Comparison of ENCODE assay signal across 17 mouse cellular contexts in the genomic region with DNA sequence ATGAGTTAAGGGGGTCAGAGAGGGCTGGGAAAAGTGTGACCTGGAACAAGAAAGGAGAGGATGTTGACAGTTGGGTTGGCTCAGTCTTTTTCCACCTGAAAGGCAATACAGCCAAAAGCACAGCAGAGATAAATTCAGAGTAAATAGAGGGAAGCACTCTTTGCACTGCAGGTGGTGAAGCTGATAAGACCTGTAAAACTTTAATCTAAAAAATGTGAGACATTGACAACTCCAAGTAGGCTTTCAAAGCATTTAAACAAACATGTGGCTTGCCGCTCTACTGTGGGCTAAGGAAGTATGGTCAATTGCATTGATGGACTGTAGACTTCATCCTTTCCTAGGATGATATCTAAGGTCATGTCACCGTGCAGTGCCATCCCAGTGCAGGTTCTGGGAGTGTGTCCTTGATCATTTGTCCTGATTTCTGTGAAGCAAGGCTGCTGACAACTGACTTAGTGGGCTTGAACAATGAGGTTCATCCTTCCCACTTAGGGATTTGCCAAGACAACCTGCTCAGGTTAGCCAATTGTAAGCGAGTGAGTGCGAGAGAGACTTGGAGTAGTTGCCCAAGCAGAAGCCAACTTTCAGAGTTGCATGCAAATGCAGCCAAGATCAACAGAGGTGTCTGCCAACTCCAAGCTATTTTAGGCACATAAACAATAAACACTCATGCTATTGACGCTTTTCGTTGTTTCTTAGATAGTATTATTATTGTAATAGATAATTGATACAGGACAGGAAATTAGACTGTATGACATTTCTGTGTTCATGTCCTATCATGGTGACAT. TPM values are rescaled to one million over a fixed set of nuclear protein-coding genes. Genes with fewer than 3 reads are reported as not detected.
DNase-seq lines count a peak whose midpoint lies in the region; ATAC-seq and TF ChIP-seq lines count a peak whose summit lies in the region.
"Had no signal": no experiment of that assay in that cellular context is flagged by ENCODE, and none has a peak within 500 bp of the region (broad histone marks: within the 10 kb centered on the region; RNA-seq: fewer than 3 reads in every experiment).

No protein-coding gene starts in this region.

- no peak overlapping the region for H3K9ac ChIP-seq in liver, embryonic 11.5 days (ENCODE audit: low read depth, low read length)
- H3K9ac ChIP-seq: heart, embryonic 15.5 days; limb, embryonic 13.5 days had no signal

- no peaks in the 10 kb centered on the region; the same call in 1 of the 2 replicates for H3K4me1 ChIP-seq in liver, embryonic 11.5 days (replicated peaks; ENCODE audit: control insufficient read depth, insufficient read depth, low read length)
- H3K4me1 ChIP-seq in small intestine, adult 2 months (ENCODE audit: control insufficient read depth, insufficient read depth, insufficient read length, low read length): peaks cover 4% of the 10 kb centered on the region; the same call in 1 of the 2 replicates
- H3K4me1 ChIP-seq: heart, embryonic 15.5 days; limb, embryonic 13.5 days; midbrain, embryonic 10.5 days had no signal

- no peak for TF ChIP-seq CTCF in small intestine, adult 2 months (IDR thresholded peaks at IDR 0.05; ENCODE audit: extremely low read depth, insufficient read length, insufficient replicate concordance, low read depth, low read length)

- ATAC-seq in liver, embryonic 11.5 days (replicated peaks; ENCODE audit: low FRiP score): peak; percentile 79
- ATAC-seq: hindbrain, postnatal 0 days had no signal

- no peak overlapping the region for H3K4me2 ChIP-seq in liver, embryonic 11.5 days
- H3K4me2 ChIP-seq: heart, embryonic 15.5 days; limb, embryonic 13.5 days had no signal

- no peaks in the 10 kb centered on the region for H3K36me3 ChIP-seq in liver, embryonic 11.5 days (ENCODE audit: control insufficient read depth, insufficient read depth, low read length)
- H3K36me3 ChIP-seq in small intestine, adult 2 months (ENCODE audit: control insufficient read depth, insufficient read depth, low read length): peaks cover 18% of the 10 kb centered on the region
- H3K36me3 ChIP-seq: forebrain, embryonic 10.5 days; heart, embryonic 15.5 days; limb, embryonic 13.5 days; midbrain, embryonic 10.5 days had no signal

- H3K27me3 ChIP-seq in liver, embryonic 11.5 days (replicated peaks; ENCODE audit: control insufficient read depth, insufficient read depth, low read length): peaks cover 2% of the 10 kb centered on the region
- H3K27me3 ChIP-seq in small intestine, adult 2 months (ENCODE audit: control insufficient read depth, insufficient read depth, low read length): no peaks in the 10 kb centered on the region
- H3K27me3 ChIP-seq: heart, embryonic 15.5 days had no signal

- H3K9me3 ChIP-seq in liver, embryonic 11.5 days (ENCODE audit: control insufficient read depth, low read length): no peaks in the 10 kb centered on the region
- H3K9me3 ChIP-seq: forebrain, embryonic 10.5 days; heart, embryonic 15.5 days; limb, embryonic 13.5 days; midbrain, embryonic 10.5 days had no signal

- 69% methylated on average over 6 of the region's 6 CpGs for WGBS in liver, embryonic 11.5 days
- WGBS in small intestine, adult 2 months: 33% methylated on average over 6 of the region's 6 CpGs

- DNase-seq in adrenal gland, postnatal 10 days: peak; percentile 16
- DNase-seq in adrenal gland, adult 8-10 months: no peak
- peak; percentile 8 to 13 for DNase-seq in spleen, postnatal 10 days (ENCODE audit: low spot score in 2 of 2)
- DNase-seq in spleen, postnatal 14 days (ENCODE audit: low spot score in 2 of 2): no peak
- no peak for DNase-seq in liver, embryonic 11.5 days (ENCODE audit: low spot score)
- DNase-seq in adrenal gland, postnatal 14 days: no peak
- DNase-seq in cerebellum, adult 8-10 months: no peak
- DNase-seq: cerebellum, adult 9-10 months; kidney, postnatal 14 days; thymus, adult 18-20 months had no signal

- H3K4me3 ChIP-seq in liver, embryonic 11.5 days (ENCODE audit: low read depth, low read length): no peak overlapping the region
- H3K4me3 ChIP-seq in small intestine, adult 2 months (ENCODE audit: low read depth, low read length): peak overlapping the region; percentile 44; the same call in 1 of the 2 replicates
- H3K4me3 ChIP-seq: forebrain, embryonic 10.5 days; heart, embryonic 15.5 days; limb, embryonic 13.5 days; midbrain, embryonic 10.5 days had no signal

- no peak for TF ChIP-seq POLR2A in small intestine, adult 2 months (IDR thresholded peaks at IDR 0.05; ENCODE audit: low read depth, low read length)

- H3K27ac ChIP-seq in liver, embryonic 11.5 days (ENCODE audit: low read depth, low read length): no peak overlapping the region
- H3K27ac ChIP-seq in small intestine, adult 2 months (ENCODE audit: insufficient read depth, low read depth, low read length): peak overlapping the region; percentile 82
- H3K27ac ChIP-seq: forebrain, embryonic 10.5 days; heart, embryonic 15.5 days; hindbrain, postnatal 0 days; limb, embryonic 13.5 days; midbrain, embryonic 10.5 days had no signal

RNA-seq across cellular contexts. Expression of a gene that starts 6.5 kb away (rescaled TPM):
- total RNA-seq in adrenal gland, postnatal 10 days (2021): 10 to 100 TPM; 25.7 to 29.8 TPM
- total RNA-seq in adrenal gland, adult 8-10 months (2022): 1 to 10 TPM; 2.1 to 5.4 (median 3.6) TPM
- not detected in 2 replicates for polyA plus RNA-seq in liver, embryonic 11.5 days (2014; fragmentation: Nextera tagmentation; extraction: Ambion mirVana)
- 16.8 and 82.4 TPM in 2 replicates for polyA plus RNA-seq in small intestine, adult 2 months (2012; rRNA removed)
- 21.6 and 23.5 TPM in 2 replicates for total RNA-seq in adrenal gland, postnatal 14 days (2021)

RNA-seq across cellular contexts. Expression of a gene that starts 57.0 kb away (rescaled TPM):
- total RNA-seq in adrenal gland, postnatal 10 days (2021): under 1 TPM in 1 of 2 experiments, not detected in 1; 0.24 TPM
- not detected for total RNA-seq in adrenal gland, adult 8-10 months (2022)
- polyA plus RNA-seq in liver, embryonic 11.5 days (2014; fragmentation: Nextera tagmentation; extraction: Ambion mirVana): 1.1 and 1.7 TPM in 2 replicates
- polyA plus RNA-seq in small intestine, adult 2 months (2012; rRNA removed): not detected in 2 replicates
- not detected in 2 replicates for total RNA-seq in adrenal gland, postnatal 14 days (2021)
- total RNA-seq: gastrocnemius, adult 18-20 months; hindbrain, postnatal 0 days had no signal
- polyA plus RNA-seq: heart, embryonic 15.5 days; hindbrain, postnatal 0 days had no signal

Comparison
In these comparisons a context has a peak if more than half of its experiments do, and no peak if none do; other contexts are left out.
1. DNase-seq: peak in adrenal gland, postnatal 10 days (single experiment) and spleen, postnatal 10 days (2 of 2); none in adrenal gland, adult 8-10 months (single experiment), spleen, postnatal 14 days (0 of 2), liver, embryonic 11.5 days (single experiment), adrenal gland, postnatal 14 days (single experiment) and cerebellum, adult 8-10 months (single experiment).